Mouse (Mus musculus): ENCODE results near the gene Neu4. TPM values are rescaled to one million over a fixed set of nuclear protein-coding genes. Genes with fewer than 3 reads are reported as not detected.
"Not testable (repeated sequence)": the region's sequence is repeated elsewhere in the genome, so short reads cannot be mapped to it uniquely, and the experiment has no call there.

The Neu4 gene
- polyA plus RNA-seq (2015; fragmentation: Nextera tagmentation; extraction: Ambion mirVana), result not detected in 2 replicates

DNA sequence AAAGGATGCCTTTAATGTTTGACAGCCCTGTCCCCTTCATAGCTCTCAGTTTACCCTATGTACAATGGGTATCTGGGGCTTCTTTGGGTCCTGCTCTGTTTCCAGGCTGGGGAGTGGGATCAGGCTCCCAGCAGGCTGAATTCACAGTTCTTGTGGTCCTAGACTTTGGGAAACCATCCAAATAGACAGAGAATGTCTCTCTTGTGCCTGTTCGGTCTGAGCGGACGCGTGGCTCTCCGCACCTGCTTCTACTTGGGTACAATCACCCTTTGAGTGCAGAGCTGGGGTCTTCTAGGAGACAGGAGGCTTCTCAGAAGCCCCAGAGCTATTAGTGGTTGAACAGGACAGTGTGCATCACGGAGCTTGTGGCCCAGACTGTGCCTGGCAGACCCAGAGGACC, at the start of gene Neu4:
TSS of gene Neu4 (plus strand) at position 301 of the 400 bp plus-strand sequence.
- ATAC-seq, result no peak
- 82% methylated on average over 6 of the region's 6 CpGs for WGBS
- no peak within 1 kb of the TSS for H3K4me3 ChIP-seq (replicated peaks)
- no peak within 1 kb of the TSS for H3K27ac ChIP-seq
- no peaks in the 10 kb centered on the region for H3K9me3 ChIP-seq
- H3K36me3 ChIP-seq, result no peaks in the 10 kb centered on the region
- H3K27me3 ChIP-seq (replicated peaks), result no peaks in the 10 kb centered on the region
- H3K9ac ChIP-seq, result no peak within 1 kb of the TSS
- no peak within 1 kb of the TSS for H3K4me2 ChIP-seq (replicated peaks)
- H3K4me1 ChIP-seq (replicated peaks), result no peaks in the 10 kb centered on the region

DNA sequence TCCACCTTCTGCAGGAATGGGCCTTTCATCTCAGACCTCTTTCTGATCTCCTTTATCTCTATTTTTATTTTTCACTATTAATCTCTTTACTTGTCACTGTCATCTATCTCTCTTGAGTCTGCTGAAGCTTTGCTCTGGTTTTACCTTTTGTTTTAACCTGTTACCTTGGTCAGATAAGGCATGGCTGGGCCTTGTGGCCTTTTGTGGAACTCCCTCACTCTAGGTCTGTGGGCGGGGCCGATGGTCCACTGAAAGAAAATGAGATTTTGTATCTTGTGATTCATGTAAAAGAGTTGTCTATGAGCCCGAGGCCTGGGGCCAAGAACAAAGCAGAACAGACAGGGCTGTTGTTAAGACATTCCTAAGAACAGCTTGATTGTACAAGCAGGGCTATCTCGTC, 49.5 kb upstream of the Neu4 start:
- ATAC-seq, result peak; percentile 55
- not testable (repeated sequence) for H3K9me3 ChIP-seq; H3K36me3 ChIP-seq; H3K27ac ChIP-seq; H3K27me3 ChIP-seq (replicated peaks); H3K4me2 ChIP-seq (replicated peaks); H3K9ac ChIP-seq; H3K4me1 ChIP-seq (replicated peaks); H3K4me3 ChIP-seq (replicated peaks)
- no CpG with 5 or more reads among the region's 4 CpGs for WGBS

DNA sequence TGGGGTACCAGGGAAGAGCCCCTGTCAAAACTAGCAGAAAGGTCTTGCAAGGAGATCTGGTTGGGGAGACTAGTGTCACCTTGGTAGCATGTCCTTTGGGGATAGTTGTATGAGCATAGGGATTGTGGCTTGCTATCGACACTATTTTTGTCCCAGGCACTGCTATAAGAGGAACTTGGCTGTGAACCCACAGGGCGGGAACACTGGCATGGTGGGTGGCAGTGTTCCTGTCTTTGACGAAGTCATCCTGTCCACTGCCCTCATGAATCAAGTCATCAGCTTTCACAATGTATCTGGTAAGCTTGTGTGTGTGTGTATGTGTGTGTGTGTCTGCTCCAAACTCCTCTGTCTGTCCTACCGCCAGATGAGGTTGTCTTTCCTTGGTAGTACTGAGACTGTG, 44.5 kb upstream of the Neu4 start:
- H3K4me3 ChIP-seq (replicated peaks); H3K9me3 ChIP-seq; ATAC-seq; H3K36me3 ChIP-seq; H3K4me2 ChIP-seq (replicated peaks); H3K4me1 ChIP-seq (replicated peaks); H3K27ac ChIP-seq; H3K27me3 ChIP-seq (replicated peaks); H3K9ac ChIP-seq: not testable (repeated sequence)
- 71% methylated on average over 2 of the region's 4 CpGs for WGBS

DNA sequence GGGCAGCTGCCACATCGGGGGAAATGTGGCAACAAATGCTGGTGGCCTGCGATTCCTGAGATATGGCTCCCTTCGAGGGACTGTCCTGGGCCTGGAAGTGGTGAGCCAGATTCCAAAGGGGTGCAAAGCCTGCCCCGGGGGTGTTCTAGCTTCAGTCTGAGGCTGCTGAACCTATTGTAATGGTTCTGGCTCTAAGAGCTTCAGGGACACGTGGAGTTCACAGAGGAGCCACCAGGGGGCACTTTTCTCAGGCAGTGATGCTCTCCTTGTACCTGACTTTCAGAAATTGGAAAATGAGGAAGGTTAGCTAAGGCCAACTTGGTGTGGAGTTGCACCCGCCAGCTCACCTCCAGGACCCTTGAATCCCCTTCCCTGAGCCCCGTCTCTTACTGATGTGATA, 42.0 kb upstream of the Neu4 start:
- H3K27me3 ChIP-seq (replicated peaks); H3K36me3 ChIP-seq; H3K4me1 ChIP-seq (replicated peaks); H3K9me3 ChIP-seq; H3K9ac ChIP-seq; H3K4me2 ChIP-seq (replicated peaks); H3K4me3 ChIP-seq (replicated peaks); H3K27ac ChIP-seq: not testable (repeated sequence)
- 0 out of 2 replicates have a peak, but pooled peaks have one; percentile 41 for ATAC-seq
- WGBS, result no CpG with 5 or more reads among the region's 7 CpGs

DNA sequence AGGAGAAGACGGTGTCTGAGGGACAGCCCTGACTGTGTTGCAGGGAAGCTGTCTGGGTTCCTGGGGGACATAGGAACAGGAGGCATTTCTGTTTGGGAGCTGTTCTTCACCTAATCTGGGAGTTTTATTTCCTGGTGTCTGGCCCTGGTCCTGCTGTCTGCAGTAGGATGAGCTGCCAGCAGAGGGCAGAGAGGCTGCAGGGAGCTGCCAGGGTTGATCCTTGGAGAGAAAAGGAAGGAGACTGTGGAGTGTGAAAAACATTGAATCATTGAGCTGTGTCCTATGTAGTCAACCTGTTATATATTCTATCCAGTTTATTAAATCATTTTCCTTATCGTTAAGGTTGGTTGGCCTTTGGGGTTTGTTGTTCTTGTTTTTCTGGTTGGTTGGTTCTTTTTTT, 39.3 kb upstream of the Neu4 start:
- H3K27ac ChIP-seq; H3K27me3 ChIP-seq (replicated peaks); H3K4me3 ChIP-seq (replicated peaks); H3K36me3 ChIP-seq; H3K4me1 ChIP-seq (replicated peaks); H3K9ac ChIP-seq; H3K9me3 ChIP-seq; H3K4me2 ChIP-seq (replicated peaks): not testable (repeated sequence)
- peak; percentile 74 for ATAC-seq
- 29% methylated on average over 1 of the region's 2 CpGs for WGBS

DNA sequence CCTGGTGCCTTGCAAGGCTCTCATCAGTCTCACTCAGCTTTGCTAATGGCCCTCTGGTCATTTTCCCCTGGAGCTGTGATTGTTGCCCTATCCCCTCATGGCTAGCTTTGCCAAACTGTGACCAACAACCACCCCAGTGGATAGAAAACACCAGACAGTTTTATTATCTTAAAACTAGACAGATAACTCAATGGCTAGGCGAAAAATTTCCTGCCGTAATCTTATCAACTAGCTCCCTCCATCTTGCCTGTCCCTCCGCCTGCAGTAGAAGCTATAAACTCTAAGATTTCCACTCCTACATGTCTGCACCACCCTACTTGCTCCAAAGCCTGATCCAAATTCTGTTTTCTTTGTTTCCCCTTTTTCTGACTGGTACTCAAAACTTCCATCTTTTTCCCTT, 34.1 kb upstream of the Neu4 start:
- H3K4me3 ChIP-seq (replicated peaks), result no peak overlapping the region
- H3K9me3 ChIP-seq, result no peaks in the 10 kb centered on the region
- H3K27me3 ChIP-seq (replicated peaks), result no peaks in the 10 kb centered on the region
- H3K27ac ChIP-seq, result no peak overlapping the region
- no peak overlapping the region for H3K4me2 ChIP-seq (replicated peaks)
- ATAC-seq, result no peak
- no peaks in the 10 kb centered on the region for H3K36me3 ChIP-seq
- H3K4me1 ChIP-seq (replicated peaks), result no peaks in the 10 kb centered on the region
- no peak overlapping the region for H3K9ac ChIP-seq
- 72% methylated on average over 3 of the region's 3 CpGs for WGBS

DNA sequence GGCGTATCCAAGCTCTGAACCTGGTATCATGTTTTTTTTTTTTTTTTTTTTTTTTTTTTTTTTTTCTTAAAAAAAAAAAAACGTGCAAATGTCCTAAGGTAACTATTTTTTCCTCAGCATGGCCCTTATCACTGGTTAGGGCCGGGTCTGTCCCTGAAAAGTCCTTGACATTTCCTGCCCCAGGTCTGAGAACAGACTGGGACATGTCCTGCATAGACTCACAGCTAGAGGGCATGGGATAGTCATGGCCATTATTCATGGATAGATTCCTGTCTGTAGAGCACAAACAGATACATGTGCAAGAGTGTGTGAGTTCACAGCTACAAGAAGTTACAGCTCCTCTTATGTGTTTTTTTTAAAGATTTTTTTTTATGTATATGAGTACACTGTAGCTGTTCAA, 31.5 kb upstream of the Neu4 start:
- no peak overlapping the region for H3K4me3 ChIP-seq (replicated peaks)
- no peak overlapping the region for H3K4me2 ChIP-seq (replicated peaks)
- WGBS, result 69% methylated on average over 3 of the region's 3 CpGs
- H3K36me3 ChIP-seq, result no peaks in the 10 kb centered on the region
- H3K9ac ChIP-seq, result no peak overlapping the region
- no peak for ATAC-seq
- no peak overlapping the region for H3K27ac ChIP-seq
- no peaks in the 10 kb centered on the region for H3K9me3 ChIP-seq
- H3K4me1 ChIP-seq (replicated peaks), result no peaks in the 10 kb centered on the region
- no peaks in the 10 kb centered on the region for H3K27me3 ChIP-seq (replicated peaks)

DNA sequence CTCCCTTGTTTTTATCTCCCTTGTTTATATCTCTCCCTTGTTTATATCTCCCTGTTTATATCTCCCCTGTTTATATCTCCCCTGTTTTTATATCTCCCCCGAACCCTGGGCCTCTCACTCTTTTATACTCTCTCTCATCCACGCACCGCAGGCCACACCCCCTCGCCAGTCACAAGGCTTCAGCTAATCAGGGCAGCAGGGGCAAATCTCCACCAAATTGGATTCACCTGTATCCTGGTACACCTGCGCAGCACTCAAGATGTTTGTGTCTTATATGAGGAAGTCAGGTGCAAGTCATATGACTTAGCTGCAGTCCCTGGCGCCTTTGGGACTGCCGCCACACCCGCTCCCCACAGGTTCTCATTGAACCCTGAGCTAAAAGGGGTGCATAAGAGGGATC, 30.0 kb upstream of the Neu4 start, which contains the start of gene Gal3st2c:
TSS of gene Gal3st2c (plus strand) at position 301 of the 400 bp plus-strand sequence.
- H3K4me3 ChIP-seq (replicated peaks); H3K9ac ChIP-seq; ATAC-seq; H3K36me3 ChIP-seq; H3K27ac ChIP-seq; H3K4me1 ChIP-seq (replicated peaks); H3K9me3 ChIP-seq; H3K4me2 ChIP-seq (replicated peaks); H3K27me3 ChIP-seq (replicated peaks): not testable (repeated sequence)
- WGBS, result 84% methylated on average over 8 of the region's 8 CpGs

DNA sequence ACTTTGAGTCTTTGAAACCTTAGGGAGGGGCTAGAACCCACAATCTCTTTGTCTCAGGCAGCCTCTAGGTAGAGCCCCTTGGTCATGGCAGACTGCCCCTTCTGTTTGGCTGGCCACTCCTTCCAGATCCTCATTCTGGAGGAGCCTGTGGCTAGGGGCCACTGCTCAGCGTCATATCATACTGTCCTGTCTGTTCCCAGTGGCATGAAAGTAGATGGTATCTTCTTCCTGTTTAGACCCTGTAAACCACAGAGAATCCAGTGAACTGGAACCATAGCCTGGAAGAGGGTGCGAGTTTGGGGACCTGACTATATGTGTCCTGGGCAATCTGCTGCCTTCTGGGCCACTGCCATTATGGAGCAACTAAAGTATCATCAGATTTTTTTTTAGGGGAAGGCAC, 29.2 kb upstream of the Neu4 start:
- H3K4me2 ChIP-seq (replicated peaks); H3K4me1 ChIP-seq (replicated peaks); H3K9me3 ChIP-seq; ATAC-seq; H3K9ac ChIP-seq; H3K4me3 ChIP-seq (replicated peaks); H3K27me3 ChIP-seq (replicated peaks); H3K36me3 ChIP-seq; H3K27ac ChIP-seq: not testable (repeated sequence)
- WGBS, result 65% methylated on average over 2 of the region's 2 CpGs

DNA sequence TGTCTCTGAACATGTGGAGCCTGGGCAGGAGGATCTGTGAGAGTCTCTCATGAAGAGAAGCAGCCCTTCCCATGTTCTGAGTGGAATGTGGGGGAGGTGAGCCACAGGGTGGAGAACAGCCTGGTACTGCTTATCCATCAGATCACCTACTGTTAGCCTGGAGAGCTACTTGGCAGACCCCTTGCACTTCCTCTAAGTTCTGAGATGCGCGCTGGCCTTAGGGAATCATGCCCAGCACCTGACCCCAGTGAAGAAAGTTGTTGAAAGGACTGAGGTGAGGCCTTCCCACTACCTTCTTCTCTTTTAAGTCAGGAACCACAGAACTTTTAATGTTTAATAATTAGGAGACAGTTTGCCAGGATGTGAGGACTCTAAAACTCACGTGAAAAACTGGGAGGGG, 28.8 kb upstream of the Neu4 start:
- H3K9ac ChIP-seq; ATAC-seq; H3K36me3 ChIP-seq; H3K4me3 ChIP-seq (replicated peaks); H3K27ac ChIP-seq; H3K4me2 ChIP-seq (replicated peaks); H3K9me3 ChIP-seq; H3K4me1 ChIP-seq (replicated peaks); H3K27me3 ChIP-seq (replicated peaks): not testable (repeated sequence)
- 85% methylated on average over 3 of the region's 3 CpGs for WGBS

DNA sequence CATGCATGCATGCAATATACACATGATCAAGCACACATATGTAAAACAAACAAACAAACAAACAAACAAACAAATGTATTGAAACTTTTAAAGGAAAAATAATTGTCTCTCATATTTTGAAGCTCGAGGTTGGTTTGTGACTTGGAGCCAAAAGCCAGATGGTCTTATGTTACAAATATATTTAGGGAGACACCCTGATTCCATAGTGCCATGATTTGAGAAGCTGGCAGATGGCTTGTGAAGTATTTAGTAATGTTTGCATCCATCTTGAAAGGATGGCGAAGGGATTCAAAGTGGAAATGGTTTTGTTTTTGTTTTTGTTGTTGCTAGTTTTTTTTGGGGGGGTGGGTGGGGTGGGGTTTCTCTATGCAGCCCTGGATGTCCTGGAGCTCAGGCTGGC, 19.2 kb upstream of the Neu4 start:
- no peak for ATAC-seq
- no peak overlapping the region for H3K9ac ChIP-seq
- H3K4me2 ChIP-seq (replicated peaks), result no peak overlapping the region
- no peaks in the 10 kb centered on the region for H3K27me3 ChIP-seq (replicated peaks)
- no peak overlapping the region for H3K27ac ChIP-seq
- H3K4me3 ChIP-seq (replicated peaks), result no peak overlapping the region
- no peaks in the 10 kb centered on the region for H3K4me1 ChIP-seq (replicated peaks)
- H3K9me3 ChIP-seq, result no peaks in the 10 kb centered on the region
- no peaks in the 10 kb centered on the region for H3K36me3 ChIP-seq
- WGBS, result 79% methylated on average over 2 of the region's 2 CpGs

DNA sequence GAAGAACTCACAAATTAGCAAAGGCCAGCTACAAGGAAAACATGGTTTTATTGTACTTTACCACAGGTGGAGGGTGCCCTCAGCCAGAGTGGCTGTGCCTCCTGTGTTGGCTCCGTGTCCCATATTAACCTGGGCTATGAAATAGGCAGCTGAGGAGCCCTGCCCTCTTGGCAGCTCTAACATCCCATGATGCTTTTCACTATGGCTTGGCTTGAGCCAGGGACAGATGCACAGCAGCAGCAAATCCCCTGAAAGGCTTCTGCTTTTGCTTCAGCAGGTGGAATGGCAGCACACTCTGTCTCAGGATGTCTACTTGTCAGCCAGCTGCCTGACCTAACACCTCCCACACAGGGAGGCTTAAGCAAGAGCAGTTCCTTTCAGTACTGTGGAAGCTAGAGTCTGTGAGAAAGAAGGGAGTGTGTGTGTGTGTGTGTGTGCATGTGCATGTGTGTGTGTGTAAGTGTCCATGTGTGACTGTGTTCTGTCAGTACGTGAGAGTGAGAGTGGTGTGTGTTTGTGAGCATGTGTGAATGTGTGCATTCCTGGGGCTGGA, 14.2 kb upstream of the Neu4 start:
- not testable (repeated sequence) for ATAC-seq; H3K27me3 ChIP-seq (replicated peaks); H3K4me2 ChIP-seq (replicated peaks); H3K4me3 ChIP-seq (replicated peaks); H3K4me1 ChIP-seq (replicated peaks); H3K27ac ChIP-seq; H3K9ac ChIP-seq; H3K9me3 ChIP-seq; H3K36me3 ChIP-seq
- WGBS, result 65% methylated on average over 2 of the region's 2 CpGs

DNA sequence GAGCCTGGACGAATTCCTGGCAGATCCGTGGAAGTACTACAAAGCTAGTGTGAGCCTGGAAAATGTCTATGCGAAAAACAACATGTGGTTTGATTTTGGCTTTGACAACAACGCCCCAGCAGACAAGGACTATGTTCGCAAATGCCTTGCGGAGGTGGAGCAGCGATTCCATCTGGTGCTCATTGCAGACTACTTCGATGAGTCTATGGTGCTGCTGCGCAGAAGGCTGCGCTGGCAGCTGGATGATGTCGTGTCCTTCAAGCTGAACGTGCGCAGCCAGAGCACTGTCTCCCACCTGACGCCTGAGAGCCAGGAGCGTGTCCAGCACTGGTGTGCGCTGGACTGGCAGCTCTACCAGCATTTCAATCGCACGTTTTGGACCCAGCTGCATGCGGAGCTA, 11.4 kb upstream of the Neu4 start:
- not testable (repeated sequence) for H3K9me3 ChIP-seq; H3K27ac ChIP-seq; ATAC-seq; H3K4me3 ChIP-seq (replicated peaks); H3K4me2 ChIP-seq (replicated peaks); H3K36me3 ChIP-seq; H3K4me1 ChIP-seq (replicated peaks); H3K9ac ChIP-seq; H3K27me3 ChIP-seq (replicated peaks)
- 83% methylated on average over 16 of the region's 19 CpGs for WGBS
